Mouse (Mus musculus): ENCODE data around the gene Lrrc75b.
"Not testable (repeated sequence)": the region's sequence is repeated elsewhere in the genome, so short reads cannot be mapped to it uniquely, and the experiment has no call there.

The Lrrc75b gene

GRCm38 (mm10) chr10:75566765-75567164, 6.6 kb upstream of the Lrrc75b start:
- not testable (repeated sequence) for DNase-seq

GRCm38 (mm10) chr10:75566321-75566720, 6.2 kb upstream of the Lrrc75b start:
- DNase-seq = no peak

GRCm38 (mm10) chr10:75565906-75566305, 5.8 kb upstream of the Lrrc75b start:
- peak; percentile 93 to 96 for DNase-seq

- no peak for DNase-seq
Observed at GRCm38 (mm10) chr10:75565436-75565835, 5.3 kb upstream of the Lrrc75b start.

- DNase-seq = no peak
Observed at GRCm38 (mm10) chr10:75564687-75565265, 4.6 kb upstream of the Lrrc75b start.

GRCm38 (mm10) chr10:75562596-75562995, 2.5 kb upstream of the Lrrc75b start:
- DNase-seq = no peak

GRCm38 (mm10) chr10:75561071-75561654, 1.0 kb upstream of the Lrrc75b start, which contains the start of gene Ggt1:
Gene Ggt1, plus strand, starts transcription at chr10:75561604.
- no peak for DNase-seq

- no peak for DNase-seq
Observed at GRCm38 (mm10) chr10:75560549-75560899, 394 bp upstream of the Lrrc75b start.

GRCm38 (mm10) chr10:75559041-75559675, 972 bp downstream of the Lrrc75b start:
- DNase-seq = peak in 1 of 2 experiments; percentile 1

GRCm38 (mm10) chr10:75558515-75558914, 1.6 kb downstream of the Lrrc75b start:
- peak in 1 of 2 experiments; percentile 47 for DNase-seq

- DNase-seq = no peak
Observed at GRCm38 (mm10) chr10:75556026-75556425, 4.1 kb downstream of the Lrrc75b start.

- no peak for DNase-seq
Observed at GRCm38 (mm10) chr10:75555557-75555956, 4.6 kb downstream of the Lrrc75b start.

- no peak for DNase-seq
Observed at GRCm38 (mm10) chr10:75554090-75554489, 6.0 kb downstream of the Lrrc75b start.

- DNase-seq = no peak
Observed at GRCm38 (mm10) chr10:75552701-75553450, 7.3 kb downstream of the Lrrc75b start.

- DNase-seq = no peak
Observed at GRCm38 (mm10) chr10:75552106-75552505, 8.0 kb downstream of the Lrrc75b start.

- no peak for DNase-seq
Observed at GRCm38 (mm10) chr10:75551175-75551574, 9.0 kb downstream of the Lrrc75b start.

GRCm38 (mm10) chr10:75549886-75550285, 10.2 kb downstream of the Lrrc75b start:
- DNase-seq = no peak

- no peak for DNase-seq
Observed at GRCm38 (mm10) chr10:75548486-75548885, 11.6 kb downstream of the Lrrc75b start.

GRCm38 (mm10) chr10:75547901-75548300, 12.2 kb downstream of the Lrrc75b start:
- DNase-seq = no peak

- no peak for DNase-seq
Observed at GRCm38 (mm10) chr10:75536123-75536522, 24.0 kb downstream of the Lrrc75b start.

- no peak for DNase-seq
Observed at GRCm38 (mm10) chr10:75535423-75535822, 24.7 kb downstream of the Lrrc75b start.

GRCm38 (mm10) chr10:75534934-75535333, 25.2 kb downstream of the Lrrc75b start:
- DNase-seq = no peak

GRCm38 (mm10) chr10:75534216-75534615, 25.9 kb downstream of the Lrrc75b start:
- no peak for DNase-seq
